Mouse (Mus musculus): ENCODE results near the gene Dyrk3.

DNA sequence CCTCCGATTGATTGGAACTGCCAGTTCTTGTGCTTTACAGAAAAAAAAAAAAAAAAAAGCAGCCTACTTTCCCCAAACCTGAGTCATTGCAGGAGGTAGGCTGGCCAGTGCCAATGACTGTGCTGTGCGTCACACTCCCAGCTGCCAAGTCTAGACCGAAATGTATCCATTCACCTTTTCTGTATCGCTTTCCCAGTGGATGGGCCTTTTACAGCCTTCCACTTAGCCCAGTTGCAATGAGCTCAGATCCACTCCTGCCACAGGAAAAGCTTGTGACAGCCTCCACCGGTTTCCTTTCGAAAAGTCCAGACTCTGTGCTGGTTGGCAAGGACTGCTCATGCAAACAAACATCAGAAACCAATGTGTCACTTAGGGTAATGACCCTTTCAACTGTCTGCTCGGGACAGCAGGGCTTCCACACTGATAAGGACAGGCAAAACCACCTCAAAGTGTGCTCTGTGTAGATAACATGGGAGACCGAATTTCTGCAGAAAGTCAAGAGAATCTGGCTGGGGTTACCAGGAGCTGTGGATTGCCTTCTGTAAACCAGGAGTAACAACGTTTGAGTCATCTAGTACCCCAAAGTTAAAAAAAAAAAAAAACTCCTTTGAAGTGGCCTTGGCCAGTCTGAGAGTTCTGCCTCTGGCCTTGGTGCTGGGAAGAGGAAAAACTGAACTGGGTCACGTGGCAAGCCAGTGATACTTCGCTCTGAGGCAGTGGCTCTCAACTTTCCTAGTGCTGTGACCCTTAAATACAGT lies 12.0 kb downstream of the Dyrk3 start:
- TF ChIP-seq CTCF (IDR thresholded peaks at IDR 0.05; ENCODE audit: borderline replicate concordance, insufficient read depth, low read length) (no peak), POLR2A (IDR thresholded peaks at IDR 0.05; ENCODE audit: low read depth, low read length) (no peak)
